Mouse (Mus musculus): Measurements from ENCODE around the gene Pnliprp1. TPM values are rescaled to one million over a fixed set of nuclear protein-coding genes. Genes with fewer than 3 reads are reported as not detected.

The Pnliprp1 gene
- polyA plus RNA-seq, 1 experiment from 2014 or later, result 3,354 TPM

DNA sequence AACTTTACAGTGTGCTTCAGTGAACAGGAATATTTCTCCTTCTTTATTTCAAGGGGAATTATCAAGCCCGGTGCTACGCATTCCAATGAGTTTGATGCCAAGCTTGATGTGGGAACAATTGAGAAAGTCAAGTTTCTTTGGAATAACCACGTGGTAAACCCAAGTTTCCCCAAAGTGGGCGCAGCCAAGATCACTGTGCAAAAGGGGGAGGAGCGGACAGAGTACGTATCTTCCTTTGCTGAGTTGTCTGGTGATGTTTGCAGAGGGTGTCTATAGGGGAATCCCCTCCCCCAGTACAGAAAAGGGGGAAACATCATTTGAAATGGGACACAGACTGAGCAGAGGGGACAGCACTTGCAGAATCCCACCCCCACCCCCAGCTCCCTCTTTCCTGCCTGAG is 12.3 kb downstream of the Pnliprp1 start:
- Histone ChIP-seq H3K4me2 (no peak overlapping the region), H3K4me1 (no peaks in the 10 kb centered on the region), H3K4me3 (replicated peaks) (no peak overlapping the region), H3K27ac (no peak overlapping the region), H3K27me3 (replicated peaks) (no peaks in the 10 kb centered on the region), H3K9me3 (no peaks in the 10 kb centered on the region), H3K9ac (no peak overlapping the region), H3K36me3 (no peaks in the 10 kb centered on the region)
- no peak for ATAC-seq (ENCODE audit: insufficient read depth, low FRiP score, low read depth)
- WGBS, result 83% methylated on average over 6 of the region's 6 CpGs

DNA sequence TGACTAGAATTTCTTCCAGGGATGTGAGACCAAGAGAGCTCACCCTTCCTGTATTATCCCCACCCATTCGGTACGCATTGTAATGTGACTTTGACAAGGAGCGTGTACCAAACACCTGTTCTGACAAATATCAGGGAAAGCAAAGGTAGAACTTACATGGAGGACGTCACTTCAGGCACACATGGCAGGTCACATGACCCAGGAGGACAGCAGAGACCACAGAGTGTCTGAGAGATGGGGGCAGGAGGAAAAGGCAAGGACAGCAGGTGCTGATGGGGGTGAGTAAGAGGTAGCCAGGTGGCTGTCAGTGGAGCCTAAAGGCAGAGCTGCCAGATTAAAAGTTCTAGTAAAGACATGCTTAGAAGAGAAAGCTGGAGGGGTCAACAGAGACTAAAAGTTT is 14.0 kb downstream of the Pnliprp1 start:
- Histone ChIP-seq H3K9ac (no peak overlapping the region), H3K4me1 (no peaks in the 10 kb centered on the region), H3K9me3 (no peaks in the 10 kb centered on the region), H3K27ac (no peak overlapping the region), H3K4me2 (no peak overlapping the region), H3K36me3 (no peaks in the 10 kb centered on the region), H3K4me3 (replicated peaks) (no peak overlapping the region), H3K27me3 (replicated peaks) (no peaks in the 10 kb centered on the region)
- no peak for ATAC-seq (ENCODE audit: insufficient read depth, low FRiP score, low read depth)
- WGBS, result 72% methylated on average over 4 of the region's 4 CpGs

DNA sequence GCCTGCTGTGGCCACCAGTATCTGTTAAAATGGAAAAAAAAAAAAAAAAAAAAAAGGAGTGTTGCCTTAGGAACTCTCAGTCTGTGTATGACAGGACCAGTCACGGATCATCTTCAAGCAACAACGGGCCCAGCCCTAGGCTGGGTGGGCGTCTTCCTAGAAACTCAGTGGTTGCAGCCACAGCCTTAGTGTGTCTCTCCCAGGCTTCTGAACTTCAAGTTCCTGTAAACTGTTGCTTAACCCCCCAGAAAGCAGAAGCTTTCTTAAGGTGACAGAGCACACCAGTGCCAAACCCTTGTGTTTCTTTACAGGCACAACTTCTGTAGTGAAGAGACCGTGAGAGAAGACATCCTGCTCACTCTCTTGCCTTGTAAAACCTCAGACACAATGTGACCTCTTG is 15.0 kb downstream of the Pnliprp1 start:
- no peak overlapping the region for H3K4me2 ChIP-seq
- no peak overlapping the region for H3K9ac ChIP-seq
- no peak for ATAC-seq (ENCODE audit: insufficient read depth, low FRiP score, low read depth)
- no peaks in the 10 kb centered on the region for H3K4me1 ChIP-seq
- H3K36me3 ChIP-seq, result no peaks in the 10 kb centered on the region
- no peak overlapping the region for H3K4me3 ChIP-seq (replicated peaks)
- no peaks in the 10 kb centered on the region for H3K9me3 ChIP-seq
- no peaks in the 10 kb centered on the region for H3K27me3 ChIP-seq (replicated peaks)
- WGBS, result 62% methylated on average over 4 of the region's 4 CpGs
- H3K27ac ChIP-seq, result no peak overlapping the region

DNA sequence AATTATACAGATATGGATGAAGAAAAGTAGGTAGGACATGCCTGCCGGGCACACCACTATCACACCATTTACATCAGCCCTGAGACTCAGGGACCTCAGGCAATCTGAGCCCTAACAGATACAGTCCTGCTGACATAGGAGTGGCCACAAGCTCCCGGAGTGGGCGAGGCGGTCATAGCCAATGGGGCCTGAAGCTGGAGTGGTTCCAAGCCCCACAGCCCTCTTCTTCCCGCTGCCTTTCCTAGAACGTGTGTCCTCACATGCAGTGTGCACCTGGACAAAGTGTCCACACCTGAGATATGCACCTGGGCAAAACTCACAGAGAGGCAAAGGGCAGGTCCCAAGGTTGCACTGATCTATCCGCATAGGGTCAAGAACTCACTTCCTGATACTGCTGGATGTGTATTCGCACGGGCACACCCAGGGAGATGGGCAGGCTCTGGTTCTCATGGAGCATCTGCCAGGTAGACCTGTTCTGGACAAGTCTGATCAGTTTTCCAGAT is 18.9 kb downstream of the Pnliprp1 start:
- H3K27me3 ChIP-seq (replicated peaks), result no peaks in the 10 kb centered on the region
- no peak overlapping the region for H3K4me3 ChIP-seq (replicated peaks)
- no peaks in the 10 kb centered on the region for H3K36me3 ChIP-seq
- H3K27ac ChIP-seq, result no peak overlapping the region
- 81% methylated on average over 9 of the region's 9 CpGs for WGBS
- H3K9ac ChIP-seq, result no peak overlapping the region
- H3K4me2 ChIP-seq, result no peak overlapping the region
- peak; percentile 57; the same call in 1 of the 2 replicates for ATAC-seq (ENCODE audit: insufficient read depth, low FRiP score, low read depth)
- H3K9me3 ChIP-seq, result no peaks in the 10 kb centered on the region
- no peaks in the 10 kb centered on the region for H3K4me1 ChIP-seq

DNA sequence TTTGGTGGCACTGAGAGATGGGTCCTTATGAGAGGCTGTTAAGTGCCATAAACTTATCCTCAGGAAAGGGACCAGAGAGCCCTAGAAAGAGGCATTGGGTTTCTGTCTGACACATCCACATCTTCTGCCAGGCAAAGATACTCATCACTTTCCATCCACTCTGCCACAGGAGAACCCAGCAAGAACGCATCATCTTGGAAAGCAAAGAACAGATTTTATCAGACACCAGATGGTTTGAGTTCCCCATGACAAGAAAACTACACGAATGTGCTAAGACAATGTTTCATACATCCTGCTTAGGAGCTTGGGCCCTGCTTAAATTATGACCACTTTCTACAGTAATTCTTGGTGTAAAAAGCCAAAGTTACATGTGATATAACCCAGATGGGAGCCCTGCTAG is 22.1 kb downstream of the Pnliprp1 start:
- Histone ChIP-seq H3K4me3 (replicated peaks) (no peak overlapping the region), H3K27ac (no peak overlapping the region), H3K4me1 (no peaks in the 10 kb centered on the region), H3K9me3 (no peaks in the 10 kb centered on the region), H3K9ac (no peak overlapping the region), H3K27me3 (replicated peaks) (no peaks in the 10 kb centered on the region), H3K36me3 (no peaks in the 10 kb centered on the region), H3K4me2 (no peak overlapping the region)
- ATAC-seq (ENCODE audit: insufficient read depth, low FRiP score, low read depth), result no peak
- WGBS, result 64% methylated on average over 2 of the region's 2 CpGs

DNA sequence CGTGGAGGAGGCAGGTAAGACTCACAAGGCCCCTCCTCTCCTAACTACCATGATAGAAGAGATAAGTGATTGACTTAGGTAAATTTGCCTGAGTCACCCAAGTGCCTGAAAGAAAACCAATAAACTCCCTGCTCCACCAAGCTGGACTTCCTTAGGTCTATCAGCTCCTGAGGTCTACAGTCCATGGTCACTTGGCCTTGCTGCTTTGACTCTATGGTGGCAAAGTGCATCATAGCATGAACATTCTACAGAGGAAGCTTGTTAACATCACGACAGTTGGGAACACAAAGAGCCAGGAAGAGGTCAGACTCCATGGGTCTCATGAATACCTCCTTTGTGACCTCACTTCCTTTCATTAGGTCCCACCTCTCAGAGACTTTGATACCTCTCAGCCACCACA is 22.8 kb downstream of the Pnliprp1 start:
- H3K4me2 ChIP-seq, result no peak overlapping the region
- no peak for ATAC-seq (ENCODE audit: insufficient read depth, low FRiP score, low read depth)
- no peaks in the 10 kb centered on the region for H3K9me3 ChIP-seq
- H3K9ac ChIP-seq, result no peak overlapping the region
- WGBS, result 51% methylated on average over 2 of the region's 2 CpGs
- H3K4me1 ChIP-seq, result no peaks in the 10 kb centered on the region
- no peaks in the 10 kb centered on the region for H3K36me3 ChIP-seq
- no peak overlapping the region for H3K4me3 ChIP-seq (replicated peaks)
- H3K27me3 ChIP-seq (replicated peaks), result no peaks in the 10 kb centered on the region
- H3K27ac ChIP-seq, result no peak overlapping the region

GRCm38 (mm10) chr19:58758871-58759270 is 30.2 kb downstream of the Pnliprp1 start:
- WGBS, result 57% methylated on average over 4 of the region's 4 CpGs
- Histone ChIP-seq H3K9ac (no peak overlapping the region), H3K4me1 (peaks cover 3% of the 10 kb centered on the region; the same call in 1 of the 2 replicates), H3K27ac (0 out of 2 replicates have a peak overlapping the region, but pooled peaks have one; percentile 32), H3K4me2 (no peak overlapping the region), H3K36me3 (no peaks in the 10 kb centered on the region), H3K9me3 (no peaks in the 10 kb centered on the region), H3K27me3 (replicated peaks) (no peaks in the 10 kb centered on the region), H3K4me3 (replicated peaks) (no peak overlapping the region)
- ATAC-seq (ENCODE audit: insufficient read depth, low FRiP score, low read depth), result no peak

DNA sequence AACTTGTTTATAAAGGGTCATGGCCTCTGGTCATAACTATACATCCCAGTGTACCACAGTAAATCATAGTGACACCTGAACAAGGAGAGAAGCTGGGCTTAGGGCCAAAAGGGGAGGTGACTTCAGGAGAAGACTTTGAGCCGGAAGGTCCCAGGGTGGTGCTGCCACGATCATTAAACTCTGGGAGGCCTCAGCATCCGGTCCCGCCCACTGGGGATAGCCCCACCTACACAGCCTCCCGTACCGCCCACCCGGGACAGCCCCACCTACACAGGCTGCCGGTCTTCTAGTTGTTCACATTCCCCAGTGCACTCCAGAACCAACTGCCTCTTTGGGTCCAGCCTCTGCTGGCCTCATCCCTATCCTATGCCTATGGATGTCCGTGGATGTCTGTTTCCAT is 30.7 kb downstream of the Pnliprp1 start, which contains the start of gene Pnliprp2:
TSS of gene Pnliprp2 (plus strand) at position 297 of the 400 bp plus-strand sequence.
- peak; percentile 90 for ATAC-seq (ENCODE audit: insufficient read depth, low FRiP score, low read depth)
- H3K9ac ChIP-seq, result no peak within 1 kb of the TSS
- no peaks in the 10 kb centered on the region for H3K9me3 ChIP-seq
- no peaks in the 10 kb centered on the region for H3K36me3 ChIP-seq
- 0 out of 2 replicates have a peak within 1 kb of the TSS, but pooled peaks have one; percentile 32 for H3K27ac ChIP-seq
- H3K4me3 ChIP-seq (replicated peaks), result no peak within 1 kb of the TSS
- 41% methylated on average over 9 of the region's 9 CpGs for WGBS
- no peak within 1 kb of the TSS for H3K4me2 ChIP-seq
- H3K4me1 ChIP-seq, result peaks cover 3% of the 10 kb centered on the region; the same call in 1 of the 2 replicates
- no peaks in the 10 kb centered on the region for H3K27me3 ChIP-seq (replicated peaks)

GRCm38 (mm10) chr19:58762316-58762715 is 33.6 kb downstream of the Pnliprp1 start:
- no peaks in the 10 kb centered on the region for H3K9me3 ChIP-seq
- no peak for ATAC-seq (ENCODE audit: insufficient read depth, low FRiP score, low read depth)
- peaks cover 3% of the 10 kb centered on the region; the same call in 1 of the 2 replicates for H3K4me1 ChIP-seq
- no peaks in the 10 kb centered on the region for H3K27me3 ChIP-seq (replicated peaks)
- no peak overlapping the region for H3K27ac ChIP-seq
- H3K4me2 ChIP-seq, result no peak overlapping the region
- no peaks in the 10 kb centered on the region for H3K36me3 ChIP-seq
- no peak overlapping the region for H3K4me3 ChIP-seq (replicated peaks)
- H3K9ac ChIP-seq, result no peak overlapping the region
- 27% methylated on average over 6 of the region's 6 CpGs for WGBS

- peak; percentile 45; the same call in 1 of the 2 replicates for ATAC-seq (ENCODE audit: insufficient read depth, low FRiP score, low read depth)
- Histone ChIP-seq H3K4me3 (replicated peaks) (no peak overlapping the region), H3K4me1 (peaks cover 3% of the 10 kb centered on the region; the same call in 1 of the 2 replicates), H3K27ac (no peak overlapping the region), H3K4me2 (no peak overlapping the region), H3K9ac (no peak overlapping the region), H3K9me3 (no peaks in the 10 kb centered on the region), H3K36me3 (no peaks in the 10 kb centered on the region), H3K27me3 (replicated peaks) (no peaks in the 10 kb centered on the region)
- WGBS, result 11% methylated on average over 12 of the region's 12 CpGs
Measured at GRCm38 (mm10) chr19:58762848-58763541, 34.3 kb downstream of the Pnliprp1 start.

- Histone ChIP-seq H3K9ac (no peak overlapping the region), H3K27me3 (replicated peaks) (no peaks in the 10 kb centered on the region), H3K9me3 (no peaks in the 10 kb centered on the region), H3K27ac (no peak overlapping the region), H3K4me2 (no peak overlapping the region), H3K36me3 (no peaks in the 10 kb centered on the region), H3K4me1 (peaks cover 3% of the 10 kb centered on the region; the same call in 1 of the 2 replicates), H3K4me3 (replicated peaks) (no peak overlapping the region)
- ATAC-seq (ENCODE audit: insufficient read depth, low FRiP score, low read depth), result no peak
- 94% methylated on average over 6 of the region's 6 CpGs for WGBS
Measured at GRCm38 (mm10) chr19:58767329-58767728, 38.6 kb downstream of the Pnliprp1 start.

- ATAC-seq (ENCODE audit: insufficient read depth, low FRiP score, low read depth), result no peak
- H3K9ac ChIP-seq, result no peak overlapping the region
Measured at GRCm38 (mm10) chr19:58776461-58776860, 47.8 kb downstream of the Pnliprp1 start.

More at GRCm38 (mm10) chr19:58776461-58776860, 47.8 kb downstream of the Pnliprp1 start:
- Histone ChIP-seq H3K9me3 (no peaks in the 10 kb centered on the region), H3K27ac (no peak overlapping the region), H3K27me3 (replicated peaks) (no peaks in the 10 kb centered on the region), H3K4me2 (no peak overlapping the region), H3K4me1 (no peaks in the 10 kb centered on the region), H3K4me3 (replicated peaks) (no peak overlapping the region), H3K36me3 (no peaks in the 10 kb centered on the region)
- 56% methylated on average over 5 of the region's 5 CpGs for WGBS
